Mouse (Mus musculus) heart, postnatal 0 days (tissue): ENCODE measurements around the gene Clic4. TPM values are rescaled to one million over a fixed set of nuclear protein-coding genes. Genes with fewer than 3 reads are reported as not detected.

Experiments
- ATAC-seq: fragments of 200-750 bp; cut with Nextera tagmentation; 2 replicates; pipeline ENCODE4 v1.8.0; 2017; ENCODE audit warnings: low read depth, moderate number of reproducible peaks, moderate library complexity; ENCODE audit not compliant: insufficient read depth
- DNase-seq: peaks from one replicate; pipeline ENCODE4 v3.0.0-alpha.2; 2016; ENCODE audit warnings: low spot score
- H3K27ac ChIP-seq: fragments of 300-500 bp; sonication (generic); 2 replicates; pipeline ENCODE4 v1.5.1; 2014; ENCODE audit warnings: low read depth, mild to moderate bottlenecking
- H3K27me3 ChIP-seq: fragments of 300-500 bp; sonication (generic); 2 replicates; pipeline ENCODE4 v1.6.1; 2014; ENCODE audit warnings: low read length, mixed read lengths; ENCODE audit not compliant: control insufficient read depth, insufficient read depth
- H3K36me3 ChIP-seq: fragments of 300-500 bp; sonication (generic); replicated peaks from 2 replicates; pipeline ENCODE4 v1.6.1; 2014; ENCODE audit warnings: low read length, mixed read lengths; ENCODE audit not compliant: control insufficient read depth, insufficient read depth
- H3K4me1 ChIP-seq: fragments of 300-500 bp; sonication (generic); 2 replicates; pipeline ENCODE4 v1.6.1; 2014; ENCODE audit warnings: antibody characterized with exemption; ENCODE audit not compliant: control insufficient read depth, insufficient read depth
- H3K4me2 ChIP-seq: fragments of 300-500 bp; sonication (generic); 2 replicates; pipeline ENCODE4 v1.6.1; 2014; ENCODE audit warnings: low read depth, mild to moderate bottlenecking, low read length, moderate library complexity
- H3K4me3 ChIP-seq: fragments of 300-500 bp; sonication (generic); 2 replicates; pipeline ENCODE4 v1.5.1; 2014; ENCODE audit warnings: low read depth, low read length
- H3K9ac ChIP-seq: fragments of 300-500 bp; sonication (generic); replicated peaks from 2 replicates; pipeline ENCODE4 v1.6.1; 2014; ENCODE audit warnings: low read depth, low read length, mixed read lengths
- H3K9me3 ChIP-seq: fragments of 300-500 bp; sonication (generic); replicated peaks from 2 replicates; pipeline ENCODE4 v1.6.1; 2016; ENCODE audit warnings: low read length; ENCODE audit not compliant: control insufficient read depth
- CTCF ChIP-seq: IDR thresholded peaks from 2 replicates; pipeline ENCODE4 v1.5.1; 2016; ENCODE audit warnings: antibody characterized with exemption, control low read depth, low read depth
- EP300 ChIP-seq: IDR thresholded peaks from 2 replicates; pipeline ENCODE4 v1.6.1; 2016; ENCODE audit warnings: antibody characterized with exemption, low read depth
- WGBS: fragments of 180-500 bp; shearing (Covaris S2); extraction: QIAGEN DNeasy Blood & Tissue Kit; methylation state at CpG from one replicate; pipeline ENCODE4 v1.1.7; 2014; 5-methylcytosine and 5-hydroxymethylcytosine counted together
- polyA plus RNA-seq: library from polyadenylated mRNA; unstranded; fragments of >200 nt; fragmentation: Nextera tagmentation; extraction: Ambion mirVana; gene quantifications from 2 replicates; pipeline ENCODE4 v1.2.1, GENCODE M21; 2015
- total RNA-seq: library from RNA; depleted of rRNA; stranded (reverse); fragments of >200 nt; gene quantifications from 2 replicates; pipeline ENCODE4 v1.2.3, GENCODE M21; 2014; ENCODE audit warnings: low replicate concordance; rRNA removed

The Clic4 gene
- total and polyA plus RNA-seq, 2 experiments from 2014 or later = 235 to 239 TPM

DNA sequence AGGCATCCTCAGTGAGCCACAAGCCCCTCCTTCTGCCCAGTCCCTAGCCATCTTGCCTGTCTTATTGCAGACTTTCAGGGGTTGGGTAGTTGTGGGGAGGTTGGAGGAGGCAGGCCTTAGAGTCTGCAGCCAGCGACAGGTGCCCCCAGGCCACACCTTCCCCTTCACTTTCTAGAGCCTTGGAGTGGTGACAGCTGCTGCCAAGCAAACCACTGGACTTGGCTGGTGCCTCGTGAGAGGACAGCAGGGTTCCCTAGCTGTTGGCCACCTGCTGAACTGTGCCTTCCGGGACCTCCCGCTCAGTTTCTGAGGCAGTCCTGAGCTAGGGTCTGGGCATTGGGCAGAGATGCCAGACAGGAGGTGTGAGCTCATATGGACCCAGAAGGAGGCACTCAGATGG, 103.1 kb downstream of the Clic4 start:
- H3K9ac ChIP-seq = no peak overlapping the region
- H3K4me2 ChIP-seq = no peak overlapping the region
- no peak for ATAC-seq
- TF ChIP-seq EP300 = no peak
- TF ChIP-seq CTCF = no peak
- no peak for DNase-seq
- H3K27ac ChIP-seq = no peak overlapping the region
- no peaks in the 10 kb centered on the region for H3K9me3 ChIP-seq
- 0 out of 2 replicates have a peak, but pooled peaks cover 5% of the 10 kb centered on the region for H3K4me1 ChIP-seq
- 46% methylated on average over 4 of the region's 4 CpGs for WGBS
- peaks cover 80% of the 10 kb centered on the region for H3K27me3 ChIP-seq
- no peak overlapping the region for H3K4me3 ChIP-seq
- H3K36me3 ChIP-seq = no peaks in the 10 kb centered on the region

DNA sequence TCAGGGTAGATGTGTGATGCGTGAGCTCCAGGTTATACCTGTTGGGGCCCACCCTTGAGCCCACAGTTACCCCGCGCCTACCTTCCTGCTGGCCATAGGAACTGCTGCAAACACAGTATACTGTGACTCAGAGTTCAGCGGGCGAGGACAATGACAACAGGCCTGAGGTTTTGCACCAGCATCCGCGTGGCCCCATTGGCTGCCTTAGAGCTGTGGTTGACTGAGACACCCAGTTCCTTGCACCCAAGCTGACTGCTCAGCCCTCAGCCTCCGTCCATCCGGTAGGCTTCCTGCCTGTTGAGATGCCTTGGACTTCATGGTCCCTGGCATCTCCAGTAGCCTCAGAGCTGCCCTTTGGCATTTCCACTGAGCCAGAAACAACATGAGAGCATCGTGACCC, 103.5 kb downstream of the Clic4 start:
- no peak overlapping the region for H3K4me2 ChIP-seq
- WGBS = 75% methylated on average over 10 of the region's 10 CpGs
- no peaks in the 10 kb centered on the region for H3K9me3 ChIP-seq
- TF ChIP-seq EP300 (no peak), CTCF (no peak)
- H3K4me3 ChIP-seq = no peak overlapping the region
- H3K27ac ChIP-seq = no peak overlapping the region
- ATAC-seq (no peak), DNase-seq (no peak)
- no peak overlapping the region for H3K9ac ChIP-seq
- peaks cover 80% of the 10 kb centered on the region for H3K27me3 ChIP-seq
- no peaks in the 10 kb centered on the region for H3K36me3 ChIP-seq
- 0 out of 2 replicates have a peak, but pooled peaks cover 5% of the 10 kb centered on the region for H3K4me1 ChIP-seq

DNA sequence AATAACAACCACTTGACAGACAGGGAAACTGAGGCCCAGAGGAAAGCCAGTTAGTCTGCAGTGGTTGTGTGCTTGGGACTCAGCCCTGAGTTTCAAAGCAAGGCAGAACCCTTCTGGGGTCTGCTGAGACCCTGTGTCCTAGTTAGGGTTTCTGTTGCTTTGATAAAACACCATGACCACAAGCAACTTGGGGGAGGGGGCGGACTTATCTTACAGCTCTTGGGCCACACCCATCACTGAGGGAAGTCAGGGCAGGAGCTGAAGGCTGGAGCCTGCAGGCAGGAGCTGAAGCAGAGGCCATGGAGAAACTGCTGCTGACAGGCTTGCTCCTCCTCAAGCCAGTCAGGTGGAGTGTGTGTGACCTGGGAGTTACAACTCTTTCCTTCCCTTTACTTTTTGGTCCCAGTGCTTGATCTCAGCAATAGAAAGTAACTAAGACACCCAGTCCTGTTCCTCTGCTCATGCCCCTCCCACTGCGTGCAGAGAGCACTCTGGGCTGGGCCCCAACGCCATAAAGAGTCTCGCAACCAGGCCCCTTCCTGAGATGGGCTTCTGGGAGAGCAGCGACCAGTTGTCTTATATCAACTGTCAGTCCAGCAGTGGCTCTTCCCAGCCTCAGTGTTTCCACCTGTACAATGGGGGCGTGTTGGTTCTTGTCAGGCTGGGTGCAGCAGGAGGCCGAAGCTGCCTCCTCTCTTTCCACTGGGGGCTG, 104.6 kb downstream of the Clic4 start:
- H3K9ac ChIP-seq = no peak overlapping the region
- H3K27me3 ChIP-seq = peaks cover 74% of the 10 kb centered on the region
- no peaks in the 10 kb centered on the region for H3K36me3 ChIP-seq
- DNase-seq (peak; percentile 2), ATAC-seq (no peak)
- TF ChIP-seq CTCF (no peak), EP300 (no peak)
- no peak overlapping the region for H3K4me2 ChIP-seq
- no peak overlapping the region for H3K4me3 ChIP-seq
- WGBS = 69% methylated on average over 7 of the region's 7 CpGs
- H3K9me3 ChIP-seq = no peaks in the 10 kb centered on the region
- H3K4me1 ChIP-seq = 0 out of 2 replicates have a peak, but pooled peaks cover 5% of the 10 kb centered on the region
- no peak overlapping the region for H3K27ac ChIP-seq

DNA sequence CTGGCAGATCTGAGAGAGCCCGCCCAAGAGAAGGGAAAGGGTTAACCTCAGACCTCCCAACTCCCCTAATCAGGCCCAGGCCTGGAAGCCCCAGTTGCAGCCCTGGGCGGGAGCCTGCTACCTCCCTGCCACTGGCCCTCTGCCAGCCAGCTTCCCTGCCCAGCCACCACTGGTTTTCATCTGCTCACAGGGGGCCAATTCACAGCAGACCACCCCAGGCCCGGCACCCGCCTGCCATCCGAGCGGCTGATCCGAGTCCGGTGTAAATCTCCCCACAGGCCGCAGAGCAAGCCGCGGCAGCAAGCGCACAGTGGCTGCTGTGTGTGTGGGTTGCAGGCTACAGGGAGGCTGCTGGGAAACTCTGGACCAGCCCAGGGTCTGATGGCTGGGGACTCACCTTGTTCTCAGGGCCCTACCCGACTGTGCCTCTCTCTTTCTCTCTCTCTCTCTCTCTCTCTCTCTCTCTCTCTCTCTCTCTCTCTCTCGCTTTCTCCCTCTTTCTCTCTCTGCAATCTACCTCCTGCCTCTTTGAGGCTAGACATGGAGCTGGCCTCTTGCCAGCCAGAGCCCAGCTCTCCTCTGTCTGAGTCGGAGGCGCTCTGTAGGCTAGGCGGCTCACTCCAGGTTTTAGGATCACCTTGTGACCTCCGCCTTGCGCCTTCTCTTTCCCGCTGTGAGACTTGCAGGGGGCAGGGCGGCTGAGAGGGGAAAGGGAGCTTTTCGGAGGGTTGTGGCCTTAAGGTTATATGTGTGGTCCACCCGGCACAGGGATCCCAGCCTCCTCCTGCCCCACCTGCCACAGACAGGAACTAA, 106.0 kb downstream of the Clic4 start:
- no peak overlapping the region for H3K9ac ChIP-seq
- H3K9me3 ChIP-seq = no peaks in the 10 kb centered on the region
- H3K4me3 ChIP-seq = no peak overlapping the region
- ATAC-seq (no peak), DNase-seq (no peak)
- no peak for TF ChIP-seq CTCF
- no peak for TF ChIP-seq EP300
- WGBS = 10% methylated on average over 23 of the region's 23 CpGs
- no peaks in the 10 kb centered on the region for H3K36me3 ChIP-seq
- peaks cover 10% of the 10 kb centered on the region; the same call in 1 of the 2 replicates for H3K4me1 ChIP-seq
- no peak overlapping the region for H3K27ac ChIP-seq
- no peak overlapping the region for H3K4me2 ChIP-seq
- H3K27me3 ChIP-seq = peaks cover 64% of the 10 kb centered on the region

DNA sequence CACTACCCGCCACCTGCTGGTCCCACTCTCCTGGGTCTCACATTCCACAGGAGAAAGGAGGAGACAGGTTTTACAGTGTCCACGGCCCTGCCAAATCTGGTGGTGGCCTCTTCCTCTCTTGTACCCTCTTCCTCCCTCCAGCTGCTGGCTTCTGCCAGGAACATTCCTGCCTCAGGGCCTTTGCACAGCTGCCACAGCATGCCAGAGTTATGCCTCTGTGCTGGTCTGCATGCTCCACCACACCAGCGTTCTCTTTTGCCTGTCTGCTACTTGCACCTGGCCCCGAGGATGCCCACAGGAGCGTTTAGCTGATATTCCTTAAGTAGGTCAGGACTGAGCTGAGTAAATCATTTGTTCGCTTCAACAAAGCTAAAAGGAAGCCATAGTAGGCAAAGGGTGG, 106.9 kb downstream of the Clic4 start:
- DNase-seq = no peak
- H3K9ac ChIP-seq = no peak overlapping the region
- 64% methylated on average over 6 of the region's 6 CpGs for WGBS
- no peak overlapping the region for H3K4me2 ChIP-seq
- no peaks in the 10 kb centered on the region for H3K9me3 ChIP-seq
- H3K36me3 ChIP-seq = no peaks in the 10 kb centered on the region
- H3K4me3 ChIP-seq = no peak overlapping the region
- H3K27me3 ChIP-seq = peaks cover 56% of the 10 kb centered on the region
- peaks cover 13% of the 10 kb centered on the region; the same call in 1 of the 2 replicates for H3K4me1 ChIP-seq
- no peak for ATAC-seq
- TF ChIP-seq CTCF = no peak
- no peak for TF ChIP-seq EP300
- no peak overlapping the region for H3K27ac ChIP-seq

Other genes with a start within 250 kb of the Clic4 start
- 0.11 and 0.15 TPM in 2 replicates for gene Runx3, start 152.2 kb downstream of the Clic4 start, total RNA-seq
- 0.04 and 0.07 TPM in 2 replicates for gene Runx3, start 152.2 kb downstream of the Clic4 start, polyA plus RNA-seq
- gene Srrm1, start 80.5 kb upstream of the Clic4 start, total RNA-seq = 18.6 and 22.6 TPM in 2 replicates
- gene Srrm1, start 80.5 kb upstream of the Clic4 start, polyA plus RNA-seq = 85.0 and 99.6 TPM in 2 replicates
- gene Ncmap, start 125.4 kb upstream of the Clic4 start, total RNA-seq = 0.15 TPM in 1 of 2 replicates, not detected in the other
- gene Ncmap, start 125.4 kb upstream of the Clic4 start, polyA plus RNA-seq = 0.14 and 0.16 TPM in 2 replicates
- gene Rcan3, start 161.0 kb upstream of the Clic4 start, total RNA-seq = 10.4 and 13.7 TPM in 2 replicates
- 7.1 and 7.7 TPM in 2 replicates for gene Rcan3, start 161.0 kb upstream of the Clic4 start, polyA plus RNA-seq
- gene Stpg1, start 222.0 kb upstream of the Clic4 start, total RNA-seq = not detected in 2 replicates
- 0.18 and 0.37 TPM in 2 replicates for gene Stpg1, start 222.0 kb upstream of the Clic4 start, polyA plus RNA-seq
- 21.6 and 28.7 TPM in 2 replicates for gene Nipal3, start 222.2 kb upstream of the Clic4 start, total RNA-seq
- 4.7 and 5.1 TPM in 2 replicates for gene Nipal3, start 222.2 kb upstream of the Clic4 start, polyA plus RNA-seq